Mouse (Mus musculus) CH12.LX (cell line): ENCODE data around the gene Fam229b. TPM values are rescaled to one million over a fixed set of nuclear protein-coding genes. Genes with fewer than 3 reads are reported as not detected.

Experiments used
- DNase-seq: peaks from one replicate; pipeline ENCODE4 v3.0.0-alpha.2; 2013; ENCODE audit errors: extremely low read depth
- H3K27ac ChIP-seq: 2 replicates; pipeline ENCODE4 v1.5.1; 2012; ENCODE audit warnings: low read depth, mild to moderate bottlenecking, control low read depth, moderate library complexity; ENCODE audit not compliant: insufficient read depth
- H3K27me3 ChIP-seq: replicated peaks from 2 replicates; pipeline ENCODE3; 2012; ENCODE audit warnings: inconsistent platforms
- H3K36me3 ChIP-seq, 2 experiments: replicated peaks in 1 of 2; 2 replicates each; pipeline versions ENCODE3 to v1.6.1; 2012; ENCODE audit warnings: inconsistent platforms in 1 of 2, low read length in 1 of 2, mild to moderate bottlenecking in 1 of 2, mixed read lengths in 1 of 2, moderate library complexity in 1 of 2; ENCODE audit not compliant: control insufficient read depth in 1 of 2, insufficient read depth in 1 of 2
- H3K4me1 ChIP-seq, 2 experiments: 2 replicates each; pipeline ENCODE4 v1.6.1; 2012; ENCODE audit warnings: inconsistent platforms in 1 of 2, moderate library complexity in 1 of 2; ENCODE audit not compliant: insufficient read depth in 2 of 2, control insufficient read depth in 1 of 2
- H3K4me2 ChIP-seq: 2 replicates; pipeline ENCODE4 v1.6.1; 2012; ENCODE audit warnings: low read depth, mild to moderate bottlenecking, control low read depth; ENCODE audit not compliant: poor library complexity, insufficient read depth, severe bottlenecking
- H3K4me3 ChIP-seq, 3 experiments: fragments of 150-350 bp in 1 of 3; sonication (generic) in 1 of 3; replicated peaks in 1 of 3; 2 replicates each; pipeline versions ENCODE3 to v1.5.1; 2011 to 2012; ENCODE audit warnings: low read depth in 2 of 3, low read length in 2 of 3, mild to moderate bottlenecking in 2 of 3, moderate library complexity in 2 of 3, control low read depth in 1 of 3, improper control_type of control experiment in 1 of 3, inconsistent platforms in 1 of 3, mixed read lengths in 1 of 3; ENCODE audit not compliant: poor library complexity in 1 of 3
- H3K79me2 ChIP-seq: replicated peaks from 2 replicates; pipeline ENCODE4 v1.6.1; 2012; ENCODE audit warnings: mild to moderate bottlenecking, moderate library complexity; ENCODE audit not compliant: control insufficient read depth, poor library complexity, insufficient read depth, severe bottlenecking; ENCODE audit errors: extremely low read depth
- H3K9ac ChIP-seq: 2 replicates; pipeline ENCODE4 v1.6.1; 2012; ENCODE audit warnings: low read depth, mild to moderate bottlenecking, control low read depth, moderate library complexity; ENCODE audit not compliant: insufficient read depth
- H3K9me3 ChIP-seq: replicated peaks from 2 replicates; pipeline ENCODE3; 2012; ENCODE audit warnings: low read length, inconsistent platforms, mixed read lengths
- CHD1 ChIP-seq: IDR thresholded peaks from 2 replicates; pipeline ENCODE4 v1.6.1; 2012; ENCODE audit warnings: low read depth, low read length, improper control_type of control experiment, inconsistent platforms
- CTCF ChIP-seq, 2 experiments: IDR thresholded peaks in 1 of 2; conservative IDR thresholded peaks in 1 of 2; 2 replicates each; pipeline ENCODE4 v1.5.1; 2011 to 2012; ENCODE audit warnings: low read depth in 2 of 2, low read length in 2 of 2, improper control_type of control experiment in 1 of 2, inconsistent platforms in 1 of 2, mild to moderate bottlenecking in 1 of 2, moderate library complexity in 1 of 2
- ELF1 ChIP-seq: IDR thresholded peaks from 2 replicates; pipeline ENCODE4 v1.6.1; 2014; ENCODE audit warnings: low read depth, mild to moderate bottlenecking, inconsistent platforms, low read length, improper control_type of control experiment
- EP300 ChIP-seq: IDR thresholded peaks from 2 replicates; pipeline ENCODE4 v1.6.1; 2011; ENCODE audit warnings: low read length, improper control_type of control experiment
- JUND ChIP-seq: conservative IDR thresholded peaks from 2 replicates; pipeline ENCODE4 v1.6.1; 2011; ENCODE audit warnings: low read depth, low read length, improper control_type of control experiment
- KAT2A ChIP-seq: IDR thresholded peaks from 2 replicates; pipeline ENCODE4 v1.6.1; 2012; ENCODE audit warnings: low read length, improper control_type of control experiment, inconsistent platforms; ENCODE audit not compliant: insufficient replicate concordance
- MAFK ChIP-seq: IDR thresholded peaks from 2 replicates; pipeline ENCODE4 v1.6.1; 2011; ENCODE audit warnings: low read length, improper control_type of control experiment; ENCODE audit not compliant: insufficient replicate concordance
- MAX ChIP-seq: IDR thresholded peaks from 2 replicates; pipeline ENCODE4 v1.6.1; 2011; ENCODE audit warnings: low read length, improper control_type of control experiment
- MAZ ChIP-seq: IDR thresholded peaks from 2 replicates; pipeline ENCODE4 v1.6.1; 2012; ENCODE audit warnings: low read depth, mild to moderate bottlenecking, inconsistent platforms, low read length, improper control_type of control experiment, moderate library complexity
- MEF2A ChIP-seq: IDR thresholded peaks from 2 replicates; pipeline ENCODE4 v1.6.1; 2014; ENCODE audit warnings: low read depth, mild to moderate bottlenecking, inconsistent platforms, low read length, improper control_type of control experiment, borderline replicate concordance
- MXI1 ChIP-seq: IDR thresholded peaks from 2 replicates; pipeline ENCODE4 v1.6.1; 2011; ENCODE audit warnings: mild to moderate bottlenecking, low read depth, low read length, improper control_type of control experiment
- MYC ChIP-seq: IDR thresholded peaks from 2 replicates; pipeline ENCODE4 v1.6.1; 2011; ENCODE audit warnings: low read depth, mild to moderate bottlenecking, improper control_type of control experiment, low read length
- NELFE ChIP-seq: IDR thresholded peaks from 2 replicates; pipeline ENCODE4 v1.6.1; 2011; ENCODE audit warnings: low read depth, low read length, improper control_type of control experiment
- POLR2A ChIP-seq: IDR thresholded peaks from 2 replicates; pipeline ENCODE4 v1.6.1; 2011; ENCODE audit warnings: low read depth, mild to moderate bottlenecking, improper control_type of control experiment, low read length
- POLR2AphosphoS2 ChIP-seq: IDR thresholded peaks from 2 replicates; pipeline ENCODE4 v1.6.1; 2011; ENCODE audit warnings: low read depth, low read length, improper control_type of control experiment
- RAD21 ChIP-seq: IDR thresholded peaks from 2 replicates; pipeline ENCODE4 v1.6.1; 2011; ENCODE audit warnings: low read depth, mild to moderate bottlenecking, low read length, improper control_type of control experiment, moderate library complexity
- RCOR1 ChIP-seq: conservative IDR thresholded peaks from 2 replicates; pipeline ENCODE4 v1.6.1; 2012; ENCODE audit warnings: low read depth, mild to moderate bottlenecking, inconsistent platforms, low read length, improper control_type of control experiment
- SIN3A ChIP-seq: IDR thresholded peaks from 2 replicates; pipeline ENCODE4 v1.6.1; 2012; ENCODE audit warnings: low read length, improper control_type of control experiment, inconsistent platforms
- SMC3 ChIP-seq: IDR thresholded peaks from 2 replicates; pipeline ENCODE4 v1.6.1; 2011; ENCODE audit warnings: low read depth, low read length, improper control_type of control experiment
- TBP ChIP-seq: conservative IDR thresholded peaks from 2 replicates; pipeline ENCODE4 v1.6.1; 2011; ENCODE audit warnings: low read depth, low read length, improper control_type of control experiment
- TCF12 ChIP-seq: IDR thresholded peaks from 2 replicates; pipeline ENCODE4 v1.6.1; 2014; ENCODE audit warnings: low read depth, mild to moderate bottlenecking, inconsistent platforms, low read length, improper control_type of control experiment
- UBTF ChIP-seq: IDR thresholded peaks from 2 replicates; pipeline ENCODE4 v1.6.1; 2012; ENCODE audit warnings: low read depth, mild to moderate bottlenecking, inconsistent platforms, low read length, improper control_type of control experiment, moderate library complexity
- USF2 ChIP-seq: conservative IDR thresholded peaks from 2 replicates; pipeline ENCODE4 v1.6.1; 2011; ENCODE audit warnings: low read depth, low read length, improper control_type of control experiment
- ZC3H11A ChIP-seq: IDR thresholded peaks from 2 replicates; pipeline ENCODE4 v1.6.1; 2012; ENCODE audit warnings: low read depth, mild to moderate bottlenecking, inconsistent platforms, low read length, improper control_type of control experiment
- ZKSCAN1 ChIP-seq: IDR thresholded peaks from 2 replicates; pipeline ENCODE4 v1.6.1; 2012; ENCODE audit warnings: low read depth, inconsistent platforms, low read length, improper control_type of control experiment, borderline replicate concordance
- ZMIZ1 ChIP-seq: IDR thresholded peaks from 2 replicates; pipeline ENCODE4 v1.6.1; 2012; ENCODE audit warnings: low read depth, mild to moderate bottlenecking, inconsistent platforms, low read length, improper control_type of control experiment
- ZNF384 ChIP-seq: IDR thresholded peaks from 2 replicates; pipeline ENCODE4 v1.6.1; 2012; ENCODE audit warnings: low read depth, low read length, improper control_type of control experiment, inconsistent platforms
- dilution Hi-C: fragments of 300-500 bp; cut with MboI; formaldehyde crosslinking; loops from 2 replicates; pipeline ENCODE4 v1.14.3; 2020; ENCODE audit warnings: low sequenced_read_pairs; ENCODE audit not compliant: extremely low pct_unique_long_range_greater_than_20kb, extremely low pct_ligation_motif_present
- in situ Hi-C: fragments of 300-500 bp; cut with MboI; formaldehyde crosslinking; loops from 3 replicates; pipeline ENCODE4 v1.14.3; 2019; ENCODE audit warnings: low sequenced_read_pairs, low pct_ligation_motif_present, low pct_unique_long_range_greater_than_20kb, mixed read lengths
- polyA plus RNA-seq: library from polyadenylated mRNA; unstranded; fragments of >175 nt; gene quantifications from 2 replicates; pipeline ENCODE4 v1.2.1, GENCODE M21; 2012; ENCODE audit warnings: low read depth; ENCODE audit not compliant: insufficient read length
- total RNA-seq, 2 experiments: library from RNA; depleted of rRNA; stranded (reverse); fragments of 300-350 nt in 1 of 2; fragments of >200 nt in 1 of 2; gene quantifications; 2 replicates each; pipeline ENCODE4 v1.2.3; 2012 to 2014

Fam229b gene
- total and polyA plus RNA-seq, 3 experiments, result 6.9 to 17.3 (median 11.2) TPM

DNA sequence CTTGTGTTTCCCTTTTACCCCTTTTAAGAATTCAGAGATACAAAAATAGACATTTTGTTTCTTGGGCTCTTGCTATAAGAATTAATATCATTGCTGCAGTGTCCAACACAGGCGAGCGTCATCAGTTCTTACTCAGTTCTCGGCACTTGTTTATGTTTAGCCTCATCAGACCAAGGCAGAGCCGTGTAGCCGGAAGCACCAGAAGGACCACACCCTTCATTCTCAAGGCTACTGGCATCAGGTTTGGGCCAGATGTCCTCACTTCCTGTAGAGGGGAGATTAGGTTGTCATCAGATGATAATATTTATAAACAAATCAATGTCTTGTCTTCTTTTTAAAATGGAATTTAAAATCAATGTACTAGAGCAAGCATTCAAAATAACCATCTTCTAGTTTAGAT, 43.3 kb upstream of the Fam229b start:
- H3K9ac ChIP-seq, result no peak overlapping the region
- H3K36me3 ChIP-seq, result no peaks in the 10 kb centered on the region
- H3K9me3 ChIP-seq, result peaks cover 8% of the 10 kb centered on the region
- peaks cover 2 to 3% of the 10 kb centered on the region in 2 experiments; a peak in 3 of 4 replicates for H3K4me1 ChIP-seq
- H3K27ac ChIP-seq, result no peak overlapping the region
- no peak overlapping the region for H3K4me3 ChIP-seq
- no peak overlapping the region for H3K4me2 ChIP-seq
- DNase-seq, result no peak
- no peak for TF ChIP-seq TBP
- no peak for TF ChIP-seq MXI1
- no peak for TF ChIP-seq POLR2A
- no peak for TF ChIP-seq MYC
- TF ChIP-seq ZKSCAN1, result no peak
- no peak for TF ChIP-seq TCF12
- TF ChIP-seq CHD1, result no peak
- no peak for TF ChIP-seq MAZ
- no peak for TF ChIP-seq EP300
- TF ChIP-seq SIN3A, result no peak
- no peak for TF ChIP-seq MAX
- no peak for TF ChIP-seq JUND
- TF ChIP-seq RCOR1, result no peak
- TF ChIP-seq POLR2AphosphoS2, result no peak
- no peak for TF ChIP-seq ZMIZ1
- no peak for TF ChIP-seq ELF1
- TF ChIP-seq ZNF384, result no peak
- no peaks in the 10 kb centered on the region for H3K27me3 ChIP-seq
- in situ Hi-C loops (loop anchor here (10.0 kb wide), 1 partner anchor 58 kb away; no protein-coding TSS in a partner anchor), dilution Hi-C loops (no loop called here)
- no peaks in the 10 kb centered on the region for H3K79me2 ChIP-seq

- dilution Hi-C loops, result no loop called here
- H3K4me1 ChIP-seq, result peaks cover 6 to 24% of the 10 kb centered on the region in 2 experiments
- no peak overlapping the region for H3K27ac ChIP-seq
- H3K9ac ChIP-seq, result no peak overlapping the region
- H3K79me2 ChIP-seq, result no peaks in the 10 kb centered on the region
- no peak overlapping the region for H3K4me2 ChIP-seq
- no peaks in the 10 kb centered on the region for H3K27me3 ChIP-seq
- DNase-seq, result no peak
- H3K9me3 ChIP-seq, result peaks cover 4% of the 10 kb centered on the region
- in situ Hi-C loops, result loop anchor here (10.0 kb wide), 1 partner anchor 62 kb away; no protein-coding TSS in a partner anchor
- H3K4me3 ChIP-seq, result no peak overlapping the region
- no peak for TF ChIP-seq MAFK
- TF ChIP-seq CHD1, result no peak
- no peak for TF ChIP-seq CTCF (conservative IDR thresholded peaks at IDR 0.05 in 1 of 2, IDR thresholded peaks at IDR 0.05 in 1 of 2; ENCODE audit: low read depth in 2 of 2, low read length in 2 of 2)
- TF ChIP-seq NELFE, result no peak
- no peak for TF ChIP-seq POLR2A
- no peak for TF ChIP-seq ZNF384
- TF ChIP-seq USF2, result no peak
- no peak for TF ChIP-seq RAD21
- TF ChIP-seq UBTF, result no peak
- TF ChIP-seq JUND, result no peak
- TF ChIP-seq MEF2A, result no peak
- TF ChIP-seq ZC3H11A, result no peak
- TF ChIP-seq SMC3, result no peak
- TF ChIP-seq KAT2A, result no peak
- H3K36me3 ChIP-seq, result no peaks in the 10 kb centered on the region
These were observed 39.4 kb upstream of the Fam229b start for GRCm38 (mm10) chr10:39173077-39173476.
